Mouse (Mus musculus): ENCODE results near the gene Olfr1276.

The Olfr1276 gene

GRCm38 (mm10) chr2:111254216-111254615 lies at the start of gene Olfr1276:
Gene Olfr1276 (plus strand): TSS chr2:111254516.
- DNase-seq (ENCODE audit: low spot score), result no peak

- no peak for DNase-seq (ENCODE audit: low spot score)
These were observed 24.8 kb upstream of the Olfr1276 start, which contains the start of gene 4930430A15Rik for GRCm38 (mm10) chr2:111229502-111229901. Gene 4930430A15Rik (minus strand): TSS chr2:111229602.

GRCm38 (mm10) chr2:111235186-111235585 lies 19.1 kb upstream of the Olfr1276 start, which contains the start of gene Olfr1275:
Gene Olfr1275 (minus strand): TSS chr2:111235286.
- no peak for DNase-seq (ENCODE audit: low spot score)

- DNase-seq (ENCODE audit: low spot score), result no peak
These were observed 19.7 kb downstream of the Olfr1276 start, which contains the start of gene Olfr1277 for GRCm38 (mm10) chr2:111274006-111274405. Gene Olfr1277 (minus strand): TSS chr2:111274106.

GRCm38 (mm10) chr2:111289836-111290235 lies 35.5 kb downstream of the Olfr1276 start, which contains the start of gene Olfr1278:
Gene Olfr1278 (plus strand): TSS chr2:111290136.
- no peak for DNase-seq (ENCODE audit: low spot score)

- DNase-seq (ENCODE audit: low spot score), result no peak
These were observed 44.2 kb downstream of the Olfr1276 start for GRCm38 (mm10) chr2:111298541-111298940.

- no peak for DNase-seq (ENCODE audit: low spot score)
These were observed 46.1 kb downstream of the Olfr1276 start, which contains the start of gene Olfr1279 for GRCm38 (mm10) chr2:111300374-111300773. Gene Olfr1279 (plus strand): TSS chr2:111300635.

Measured in T-cell, adult 2 months (primary cell).